Mouse (Mus musculus) erythroblast, embryonic 14.5 days (primary cell): ENCODE data around the gene Gcsh. TPM values are rescaled to one million over a fixed set of nuclear protein-coding genes. Genes with fewer than 3 reads are reported as not detected.

Source experiments
- H3K27me3 ChIP-seq: 2 replicates; pipeline ENCODE4 v1.6.1; 2012; ENCODE audit warnings: inconsistent platforms; ENCODE audit not compliant: control insufficient read depth
- H3K36me3 ChIP-seq: 2 replicates; pipeline ENCODE4 v1.6.1; 2012; ENCODE audit warnings: mild to moderate bottlenecking, inconsistent platforms; ENCODE audit not compliant: control insufficient read depth
- H3K4me1 ChIP-seq: 2 replicates; pipeline ENCODE4 v1.6.1; 2012; ENCODE audit warnings: inconsistent platforms; ENCODE audit not compliant: control insufficient read depth
- H3K4me3 ChIP-seq: replicated peaks from 2 replicates; pipeline ENCODE3; 2012; ENCODE audit warnings: moderate library complexity, mild to moderate bottlenecking, inconsistent platforms
- H3K9me3 ChIP-seq: 2 replicates; pipeline ENCODE4 v1.6.1; 2012; ENCODE audit warnings: low read length, inconsistent platforms, mixed read lengths; ENCODE audit not compliant: control insufficient read depth
- GATA1 ChIP-seq: IDR thresholded peaks from 2 replicates; pipeline ENCODE4 v1.6.1; 2012; ENCODE audit warnings: low read length, inconsistent platforms, mixed read lengths
- TAL1 ChIP-seq: IDR thresholded peaks from 3 replicates; pipeline ENCODE4 v1.6.1; 2012; ENCODE audit warnings: low read length, inconsistent platforms, mixed read lengths
- polyA plus RNA-seq: library from polyadenylated mRNA; stranded (reverse); fragments of >175 nt; gene quantifications from 2 replicates; pipeline ENCODE4 v1.2.3, GENCODE M21; 2012

Gcsh gene
- polyA plus RNA-seq, 1 experiment: 0.04 TPM

DNA sequence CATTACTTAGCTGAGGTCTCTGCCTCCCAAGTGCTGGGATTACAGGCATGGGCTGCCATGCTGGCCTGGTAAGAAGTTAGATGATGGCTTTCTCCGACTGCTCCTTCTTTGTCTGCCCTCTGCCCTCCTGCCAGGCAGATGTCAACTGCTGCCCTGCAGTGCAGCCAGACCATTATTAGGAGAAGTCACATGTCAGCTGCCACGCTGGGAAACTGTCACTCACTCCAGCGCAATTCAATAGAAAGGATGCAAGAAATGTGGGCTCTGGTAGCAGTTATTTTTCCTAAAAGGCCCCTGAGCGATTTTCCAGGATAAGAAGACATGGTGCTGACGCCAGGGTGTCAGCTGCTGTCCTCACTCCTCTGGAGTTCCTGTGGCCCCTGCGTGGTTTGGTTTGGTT lies 57.8 kb downstream of the Gcsh start:
- H3K27me3 ChIP-seq: no peaks in the 10 kb centered on the region
- TF ChIP-seq GATA1: no peak
- TF ChIP-seq TAL1: no peak
- H3K36me3 ChIP-seq: peaks cover 99% of the 10 kb centered on the region
- H3K4me3 ChIP-seq: no peak overlapping the region
- no peaks in the 10 kb centered on the region for H3K4me1 ChIP-seq
- no peaks in the 10 kb centered on the region for H3K9me3 ChIP-seq

DNA sequence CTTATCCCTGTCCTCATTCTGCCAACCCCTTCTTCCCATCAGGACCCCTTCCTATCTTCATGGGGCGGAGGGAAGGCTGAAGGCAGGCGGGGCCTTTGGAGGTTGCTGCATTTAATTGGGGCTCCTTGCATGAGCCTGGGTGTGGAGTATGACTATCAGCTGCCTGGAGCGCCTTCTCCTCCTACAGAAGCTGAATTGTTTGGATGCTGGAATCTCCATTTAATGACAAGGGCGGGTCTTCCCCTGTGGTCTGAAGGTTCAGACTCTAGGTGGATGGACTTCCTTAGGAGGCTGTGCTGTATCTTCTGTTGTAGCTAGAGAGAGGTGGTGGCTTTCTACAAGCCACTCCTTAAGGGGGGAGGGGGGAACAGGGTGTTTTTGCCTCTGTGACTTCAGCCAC lies 58.4 kb downstream of the Gcsh start:
- peaks cover 98% of the 10 kb centered on the region for H3K36me3 ChIP-seq
- no peaks in the 10 kb centered on the region for H3K27me3 ChIP-seq
- TF ChIP-seq GATA1 (no peak), TAL1 (no peak)
- no peak overlapping the region for H3K4me3 ChIP-seq
- H3K4me1 ChIP-seq: no peaks in the 10 kb centered on the region
- H3K9me3 ChIP-seq: no peaks in the 10 kb centered on the region

Other genes starting within 250 kb of the Gcsh start
- gene Cmc2, start 72.1 kb downstream of the Gcsh start, polyA plus RNA-seq: 12.0 and 20.2 TPM in 2 replicates
- 1.7 and 2.6 TPM in 2 replicates for gene Cenpn, start 71.8 kb downstream of the Gcsh start, polyA plus RNA-seq
- gene Atmin, start 50.1 kb downstream of the Gcsh start, polyA plus RNA-seq: 0.05 and 0.16 TPM in 2 replicates
- 0.36 and 0.62 TPM in 2 replicates for gene 1700030J22Rik, start 14.6 kb downstream of the Gcsh start, polyA plus RNA-seq
- not detected in 2 replicates for gene Pkd1l2, start 88.9 kb upstream of the Gcsh start, polyA plus RNA-seq
- gene Bco1, start 102.3 kb upstream of the Gcsh start, polyA plus RNA-seq: not detected in 2 replicates
- gene Gan, start 164.6 kb upstream of the Gcsh start, polyA plus RNA-seq: 0.18 and 0.24 TPM in 2 replicates